Mouse (Mus musculus) liver, adult 2 months (tissue): ENCODE results near the gene Uqcr10.

Experiments
- CTCF ChIP-seq: fragments of 200-500 bp; IDR thresholded peaks from 2 replicates; pipeline ENCODE4 v1.5.1; 2011; ENCODE audit warnings: low read depth, low read length, control low read depth
- POLR2A ChIP-seq: fragments of 200-500 bp; IDR thresholded peaks from 2 replicates; pipeline ENCODE4 v1.6.1; 2011; ENCODE audit warnings: low read length, control low read depth; ENCODE audit not compliant: insufficient read depth; ENCODE audit errors: extremely low read depth

DNA sequence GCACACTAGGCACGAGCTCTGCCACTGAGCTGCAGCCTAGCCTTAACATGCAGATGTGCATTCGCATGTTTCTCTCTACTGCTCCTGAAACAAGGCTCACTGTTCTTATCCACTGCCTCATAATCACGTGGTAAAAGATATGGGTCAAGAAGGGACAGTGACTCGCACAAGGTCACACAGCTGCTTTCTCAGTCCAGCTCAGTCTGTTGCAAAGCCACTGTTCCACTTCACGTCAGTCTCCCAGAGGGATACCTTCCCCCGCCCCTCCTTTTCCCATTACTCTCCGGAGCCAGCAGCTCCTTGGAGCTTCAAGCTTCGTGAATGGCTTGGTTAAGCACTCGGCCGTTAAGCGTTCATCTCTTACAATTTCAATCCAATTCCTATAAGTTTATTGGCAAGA is 16.3 kb upstream of the Uqcr10 start:
- TF ChIP-seq POLR2A (no peak), CTCF (no peak)
